Comparison of ENCODE assay signal across 20 mouse cellular contexts in the genomic region with DNA sequence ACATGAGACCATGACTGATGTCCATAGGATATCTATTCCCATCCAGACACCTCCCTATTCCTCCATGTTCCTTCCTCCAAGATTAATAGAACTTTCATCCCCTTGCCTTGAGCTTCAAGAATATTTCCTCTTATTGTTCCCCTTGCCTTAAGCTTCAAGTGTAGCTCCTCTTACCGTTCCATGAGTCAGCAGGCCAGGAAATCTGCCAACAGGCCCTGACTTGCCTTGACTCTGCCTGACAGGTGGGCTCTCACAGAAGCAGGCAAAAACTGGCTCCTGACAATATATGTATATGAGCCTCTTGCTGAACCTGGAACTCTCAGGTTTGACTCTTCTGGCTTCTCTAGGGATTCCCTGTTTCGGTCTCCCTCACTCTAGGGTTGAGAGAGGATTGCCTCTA.
DNase-seq lines count a peak whose midpoint lies in the region; ATAC-seq and TF ChIP-seq lines count a peak whose summit lies in the region.
"Had no signal": no experiment of that assay in that cellular context is flagged by ENCODE, and none has a peak within 500 bp of the region (broad histone marks: within the 10 kb centered on the region; RNA-seq: fewer than 3 reads in every experiment).

No protein-coding gene starts in this region.

- H3K4me1 ChIP-seq in kidney, adult 2 months (ENCODE audit: control insufficient read depth, insufficient read depth, low read length), result no peaks in the 10 kb centered on the region
- no peaks in the 10 kb centered on the region for H3K4me1 ChIP-seq in kidney, embryonic 14.5 days (ENCODE audit: control insufficient read depth, insufficient read depth, low read length)
- no peaks in the 10 kb centered on the region for H3K4me1 ChIP-seq in lung, embryonic 14.5 days (ENCODE audit: insufficient read depth)
- H3K4me1 ChIP-seq: limb, embryonic 13.5 days; liver, embryonic 12.5 days; midbrain, embryonic 12.5 days had no signal

- H3K36me3 ChIP-seq in kidney, adult 2 months (ENCODE audit: control insufficient read depth, insufficient read depth, low read length), result no peaks in the 10 kb centered on the region
- H3K36me3 ChIP-seq in kidney, embryonic 14.5 days (ENCODE audit: control insufficient read depth, insufficient read depth, low read length), result no peaks in the 10 kb centered on the region
- H3K36me3 ChIP-seq in lung, embryonic 14.5 days (ENCODE audit: insufficient read depth), result no peaks in the 10 kb centered on the region
- H3K36me3 ChIP-seq: hindbrain, embryonic 13.5 days; limb, embryonic 13.5 days; liver, embryonic 12.5 days; midbrain, embryonic 12.5 days had no signal

- 75% methylated on average over 2 of the region's 2 CpGs for WGBS in kidney, adult 2 months
- whole genome bisulfite sequencing in kidney, embryonic 14.5 days, result 87% methylated on average over 2 of the region's 2 CpGs
- WGBS in lung, embryonic 14.5 days, result 83% methylated on average over 2 of the region's 2 CpGs

- no peak for TF ChIP-seq POLR2A in kidney, adult 2 months (IDR thresholded peaks at IDR 0.05; ENCODE audit: low read depth, low read length)

- peak; percentile 27 for DNase-seq in kidney, adult 2 months
- peak; percentile 43 for DNase-seq in lung, embryonic 14.5 days
- no peak for DNase-seq in lung, adult 18-20 months
- peak; percentile 8 for DNase-seq in NIH3T3 (ENCODE audit: low read depth)
- DNase-seq in urinary bladder, postnatal 25 days (ENCODE audit: low spot score), result peak; percentile 10
- DNase-seq in frontal cortex, postnatal 25 days (ENCODE audit: low spot score in 2 of 2), result no peak
- DNase-seq: cerebellum, adult 11 months; cerebellum, adult 9-11 months; forebrain, postnatal 0 days; gastrocnemius, postnatal 36 days; heart, adult 2 months; layer of hippocampus, adult 9-11 months; lung, adult 2 months; thymus, adult 2 months had no signal

- no peak overlapping the region for H3K4me3 ChIP-seq in kidney, adult 2 months (ENCODE audit: insufficient read depth, low read depth, low read length)
- no peak overlapping the region for H3K4me3 ChIP-seq in kidney, embryonic 14.5 days (ENCODE audit: low read length)
- no peak overlapping the region for H3K4me3 ChIP-seq in lung, embryonic 14.5 days (ENCODE audit: low read depth, low read length)
- H3K4me3 ChIP-seq: heart, adult 2 months; hindbrain, embryonic 13.5 days; limb, embryonic 13.5 days; liver, embryonic 12.5 days; midbrain, embryonic 12.5 days had no signal

- H3K9me3 ChIP-seq in kidney, embryonic 14.5 days (ENCODE audit: control insufficient read depth, low read length), result no peaks in the 10 kb centered on the region
- H3K9me3 ChIP-seq in lung, embryonic 14.5 days (ENCODE audit: low read depth, low read length), result no peaks in the 10 kb centered on the region
- H3K9me3 ChIP-seq: hindbrain, embryonic 13.5 days; limb, embryonic 13.5 days; midbrain, embryonic 12.5 days had no signal

- ATAC-seq in kidney, embryonic 14.5 days (ENCODE audit: low FRiP score, low TSS enrichment), result no peak
- no peak for ATAC-seq in lung, embryonic 14.5 days (ENCODE audit: insufficient read depth)
- ATAC-seq: forebrain, postnatal 0 days; liver, embryonic 12.5 days had no signal

- no peak overlapping the region for H3K9ac ChIP-seq in kidney, embryonic 14.5 days (ENCODE audit: low read depth, low read length)
- no peak overlapping the region for H3K9ac ChIP-seq in lung, embryonic 14.5 days
- H3K9ac ChIP-seq: forebrain, postnatal 0 days; hindbrain, embryonic 13.5 days; limb, embryonic 13.5 days; liver, embryonic 12.5 days; midbrain, embryonic 12.5 days had no signal

- no peaks in the 10 kb centered on the region for H3K27me3 ChIP-seq in kidney, adult 2 months (replicated peaks; ENCODE audit: control insufficient read depth, insufficient read depth, low read length)
- no peaks in the 10 kb centered on the region for H3K27me3 ChIP-seq in kidney, embryonic 14.5 days (ENCODE audit: control insufficient read depth, insufficient read depth, low read length)
- H3K27me3 ChIP-seq in lung, embryonic 14.5 days (ENCODE audit: insufficient read depth, low read length), result no peaks in the 10 kb centered on the region
- H3K27me3 ChIP-seq: hindbrain, embryonic 13.5 days; limb, embryonic 13.5 days; liver, embryonic 12.5 days; midbrain, embryonic 12.5 days had no signal

- H3K4me2 ChIP-seq in kidney, embryonic 14.5 days (replicated peaks; ENCODE audit: low read depth, low read length), result no peak overlapping the region
- no peak overlapping the region for H3K4me2 ChIP-seq in lung, embryonic 14.5 days
- H3K4me2 ChIP-seq: hindbrain, embryonic 13.5 days; limb, embryonic 13.5 days; liver, embryonic 12.5 days; midbrain, embryonic 12.5 days had no signal

- no peak overlapping the region for H3K27ac ChIP-seq in kidney, adult 2 months (ENCODE audit: insufficient read depth, low read depth, low read length)
- no peak overlapping the region for H3K27ac ChIP-seq in kidney, embryonic 14.5 days (ENCODE audit: low read depth, low read length)
- H3K27ac ChIP-seq in lung, embryonic 14.5 days (ENCODE audit: low read depth), result no peak overlapping the region
- H3K27ac ChIP-seq: heart, adult 2 months; hindbrain, embryonic 13.5 days; limb, embryonic 13.5 days; liver, embryonic 12.5 days; midbrain, embryonic 12.5 days; stomach, postnatal 0 days had no signal

- TF ChIP-seq CTCF in kidney, adult 2 months (conservative IDR thresholded peaks at IDR 0.05; ENCODE audit: insufficient read depth, insufficient read length, low read depth, low read length), result no peak
- TF ChIP-seq CTCF in lung, embryonic 14.5 days (IDR thresholded peaks at IDR 0.05; ENCODE audit: low read depth), result no peak

Comparison
In these comparisons a context has a peak if more than half of its experiments do, and no peak if none do; other contexts are left out.
1. DNase-seq: peak in kidney, adult 2 months (single experiment), lung, embryonic 14.5 days (single experiment), NIH3T3 (single experiment) and urinary bladder, postnatal 25 days (single experiment); none in lung, adult 18-20 months (0 of 2) and frontal cortex, postnatal 25 days (0 of 2).